Mouse (Mus musculus) forebrain, postnatal 0 days (tissue): ENCODE results near the gene Pnrc1. TPM values are rescaled to one million over a fixed set of nuclear protein-coding genes. Genes with fewer than 3 reads are reported as not detected.

Experiments
- ATAC-seq: fragments of 200-750 bp; cut with Nextera tagmentation; 2 replicates; pipeline ENCODE4 v1.8.0; 2017; ENCODE audit warnings: mild to moderate bottlenecking, moderate library complexity
- DNase-seq: peaks from one replicate; pipeline ENCODE4 v3.0.0-alpha.2; 2015
- H3K27ac ChIP-seq: fragments of 300-500 bp; sonication (generic); 2 replicates; pipeline ENCODE4 v1.5.1; 2014; ENCODE audit warnings: low read depth, mild to moderate bottlenecking, antibody characterized with exemption, low read length, moderate library complexity, mixed read lengths
- H3K27me3 ChIP-seq: fragments of 300-500 bp; sonication (generic); 2 replicates; pipeline ENCODE4 v1.6.1; 2014; ENCODE audit warnings: mild to moderate bottlenecking, low read length, mixed read lengths; ENCODE audit not compliant: insufficient read depth
- H3K36me3 ChIP-seq: fragments of 300-500 bp; sonication (generic); 2 replicates; pipeline ENCODE4 v1.6.1; 2014; ENCODE audit warnings: mild to moderate bottlenecking, moderate library complexity; ENCODE audit not compliant: insufficient read depth
- H3K4me1 ChIP-seq: fragments of 300-500 bp; sonication (generic); 2 replicates; pipeline ENCODE4 v1.6.1; 2014; ENCODE audit warnings: antibody characterized with exemption; ENCODE audit not compliant: insufficient read depth
- H3K4me2 ChIP-seq: fragments of 300-500 bp; sonication (generic); 2 replicates; pipeline ENCODE4 v1.6.1; 2014; ENCODE audit warnings: low read depth, mild to moderate bottlenecking, moderate library complexity
- H3K4me3 ChIP-seq: fragments of 300-500 bp; sonication (generic); 2 replicates; pipeline ENCODE4 v1.5.1; 2014; ENCODE audit warnings: low read depth, low read length, mixed read lengths
- H3K9ac ChIP-seq: fragments of 300-500 bp; sonication (generic); 2 replicates; pipeline ENCODE4 v1.6.1; 2014; ENCODE audit warnings: mild to moderate bottlenecking
- H3K9me3 ChIP-seq: fragments of 300-500 bp; sonication (generic); 2 replicates; pipeline ENCODE4 v1.6.1; 2016; ENCODE audit warnings: low read length
- CTCF ChIP-seq: sonication (generic); IDR thresholded peaks from 2 replicates; pipeline ENCODE4 v1.5.1; 2016; ENCODE audit warnings: antibody characterized with exemption, control low read depth, low read depth
- WGBS: fragments of 180-500 bp; shearing (Covaris S2); extraction: QIAGEN DNeasy Blood & Tissue Kit; methylation state at CpG from one replicate; pipeline ENCODE4 v1.1.7; 2014; 5-methylcytosine and 5-hydroxymethylcytosine counted together
- polyA plus RNA-seq: library from polyadenylated mRNA; unstranded; fragments of >200 nt; fragmentation: Nextera tagmentation; extraction: Ambion mirVana; gene quantifications from 2 replicates; pipeline ENCODE4 v1.2.1, GENCODE M21; 2015
- total RNA-seq: library from RNA; depleted of rRNA; stranded (reverse); fragments of >200 nt; gene quantifications from 2 replicates; pipeline ENCODE4 v1.2.3, GENCODE M21; 2014

Pnrc1 gene
- total and polyA plus RNA-seq, 2 experiments from 2014 or later = 55.1 to 112 TPM

- TF ChIP-seq CTCF = no peak
- no peaks in the 10 kb centered on the region for H3K27me3 ChIP-seq
- no peaks in the 10 kb centered on the region for H3K9me3 ChIP-seq
- no peak overlapping the region for H3K9ac ChIP-seq
- H3K4me1 ChIP-seq = peaks cover 5% of the 10 kb centered on the region; the same call in 1 of the 2 replicates
- H3K27ac ChIP-seq = no peak overlapping the region
- H3K4me2 ChIP-seq = no peak overlapping the region
- ATAC-seq (no peak), DNase-seq (no peak)
- peaks cover 29% of the 10 kb centered on the region for H3K36me3 ChIP-seq
- no peak overlapping the region for H3K4me3 ChIP-seq
- WGBS = 76% methylated on average over 12 of the region's 12 CpGs
Observed at GRCm38 (mm10) chr4:33243016-33243758, 46.8 kb downstream of the Pnrc1 start.

- Histone ChIP-seq H3K4me3 (no peak overlapping the region), H3K27me3 (no peaks in the 10 kb centered on the region), H3K4me1 (peaks cover 5% of the 10 kb centered on the region; the same call in 1 of the 2 replicates), H3K36me3 (peaks cover 29% of the 10 kb centered on the region), H3K9me3 (no peaks in the 10 kb centered on the region), H3K27ac (no peak overlapping the region), H3K4me2 (no peak overlapping the region), H3K9ac (no peak overlapping the region)
- peak; percentile 7 for DNase-seq
- ATAC-seq = no peak
- TF ChIP-seq CTCF = no peak
- WGBS = 42% methylated on average over 5 of the region's 5 CpGs
Observed at GRCm38 (mm10) chr4:33242536-33242935, 47.4 kb downstream of the Pnrc1 start.

GRCm38 (mm10) chr4:33230881-33231280 lies 59.1 kb downstream of the Pnrc1 start:
- Histone ChIP-seq H3K27me3 (no peaks in the 10 kb centered on the region), H3K9ac (no peak overlapping the region), H3K4me3 (no peak overlapping the region), H3K27ac (no peak overlapping the region), H3K36me3 (peaks cover 16% of the 10 kb centered on the region), H3K4me1 (no peaks in the 10 kb centered on the region), H3K9me3 (no peaks in the 10 kb centered on the region), H3K4me2 (no peak overlapping the region)
- DNase-seq (no peak), ATAC-seq (no peak)
- WGBS = 93% methylated on average over 18 of the region's 18 CpGs
- no peak for TF ChIP-seq CTCF

GRCm38 (mm10) chr4:33229639-33230038 lies 60.3 kb downstream of the Pnrc1 start:
- Histone ChIP-seq H3K27me3 (no peaks in the 10 kb centered on the region), H3K4me1 (no peaks in the 10 kb centered on the region), H3K9ac (no peak overlapping the region), H3K27ac (no peak overlapping the region), H3K4me2 (no peak overlapping the region), H3K9me3 (no peaks in the 10 kb centered on the region), H3K36me3 (peaks cover 20% of the 10 kb centered on the region), H3K4me3 (no peak overlapping the region)
- DNase-seq = no peak
- WGBS = 83% methylated on average over 4 of the region's 4 CpGs
- TF ChIP-seq CTCF = no peak
- ATAC-seq = no peak

- WGBS = 91% methylated on average over 7 of the region's 7 CpGs
- no peak overlapping the region for H3K4me2 ChIP-seq
- no peaks in the 10 kb centered on the region for H3K9me3 ChIP-seq
- H3K27ac ChIP-seq = no peak overlapping the region
- H3K9ac ChIP-seq = no peak overlapping the region
- no peak overlapping the region for H3K4me3 ChIP-seq
- H3K36me3 ChIP-seq = peaks cover 13% of the 10 kb centered on the region
- DNase-seq = no peak
- TF ChIP-seq CTCF = no peak
- no peaks in the 10 kb centered on the region for H3K4me1 ChIP-seq
- H3K27me3 ChIP-seq = no peaks in the 10 kb centered on the region
- no peak for ATAC-seq
Observed at GRCm38 (mm10) chr4:33227164-33227563, 62.8 kb downstream of the Pnrc1 start.

- Histone ChIP-seq H3K27ac (no peak overlapping the region), H3K36me3 (0 out of 2 replicates have a peak, but pooled peaks cover 4% of the 10 kb centered on the region), H3K9ac (no peak overlapping the region), H3K9me3 (no peaks in the 10 kb centered on the region), H3K4me1 (no peaks in the 10 kb centered on the region), H3K4me2 (no peak overlapping the region), H3K27me3 (no peaks in the 10 kb centered on the region), H3K4me3 (no peak overlapping the region)
- no peak for TF ChIP-seq CTCF
- 72% methylated on average over 7 of the region's 7 CpGs for WGBS
- DNase-seq (no peak), ATAC-seq (no peak)
Observed at GRCm38 (mm10) chr4:33224003-33224675, 65.8 kb downstream of the Pnrc1 start.

- Histone ChIP-seq H3K4me2 (no peak overlapping the region), H3K27ac (0 out of 2 replicates have a peak overlapping the region, but pooled peaks have one; percentile 21), H3K4me1 (no peaks in the 10 kb centered on the region), H3K36me3 (0 out of 2 replicates have a peak, but pooled peaks cover 4% of the 10 kb centered on the region), H3K9me3 (no peaks in the 10 kb centered on the region), H3K4me3 (no peak overlapping the region), H3K9ac (no peak overlapping the region), H3K27me3 (no peaks in the 10 kb centered on the region)
- no peak for DNase-seq
- peak; percentile 36; the same call in 1 of the 2 replicates for ATAC-seq
- TF ChIP-seq CTCF = no peak
- WGBS = 51% methylated on average over 1 of the region's 1 CpGs
Observed at GRCm38 (mm10) chr4:33221847-33222246, 68.1 kb downstream of the Pnrc1 start.
